Mouse (Mus musculus) lung, adult 2 months (tissue): ENCODE results near the gene Pitpnm3. TPM values are rescaled to one million over a fixed set of nuclear protein-coding genes. Genes with fewer than 3 reads are reported as not detected.

Experiments used
- DNase-seq: peaks from one replicate; pipeline ENCODE4 v3.0.0; 2022
- H3K4me1 ChIP-seq: fragments of 200-500 bp; 2 replicates; pipeline ENCODE4 v1.6.1; 2011; ENCODE audit warnings: low read length; ENCODE audit not compliant: control insufficient read depth, insufficient read depth
- H3K4me3 ChIP-seq: fragments of 200-500 bp; replicated peaks from 2 replicates; pipeline ENCODE3; 2011; ENCODE audit warnings: low read depth, mild to moderate bottlenecking, control low read depth, low read length; ENCODE audit errors: extremely low read depth
- CTCF ChIP-seq: fragments of 200-500 bp; IDR thresholded peaks from 2 replicates; pipeline ENCODE4 v1.5.1; 2011; ENCODE audit warnings: mild to moderate bottlenecking, low read length, control low read depth; ENCODE audit not compliant: insufficient read depth
- POLR2A ChIP-seq: fragments of 200-500 bp; IDR thresholded peaks from 2 replicates; pipeline ENCODE4 v1.6.1; 2011; ENCODE audit warnings: low read depth, mild to moderate bottlenecking, control low read depth, low read length, borderline replicate concordance; ENCODE audit errors: extremely low read depth
- WGBS: fragments of 180-500 bp; shearing (Covaris S2); methylation state at CpG from one replicate; pipeline ENCODE4 v1.1.7; 2018; 5-methylcytosine and 5-hydroxymethylcytosine counted together
- polyA plus RNA-seq: library from polyadenylated mRNA; depleted of rRNA; stranded (reverse); fragments of >200 nt; gene quantifications from 2 replicates; pipeline ENCODE4 v1.2.3, GENCODE M21; 2012

The Pitpnm3 gene
- polyA plus RNA-seq, 1 experiment: 30.0 TPM

- WGBS: 85% methylated on average over 4 of the region's 4 CpGs
- H3K4me3 ChIP-seq: no peak overlapping the region
- DNase-seq: no peak
- H3K4me1 ChIP-seq: no peaks in the 10 kb centered on the region
- no peak for TF ChIP-seq CTCF
These were observed 103.5 kb downstream of the Pitpnm3 start for GRCm38 (mm10) chr11:72032091-72032490.

GRCm38 (mm10) chr11:72031353-72031752 is 104.2 kb downstream of the Pitpnm3 start:
- DNase-seq: no peak
- WGBS: 89% methylated on average over 7 of the region's 7 CpGs
- Histone ChIP-seq H3K4me1 (no peaks in the 10 kb centered on the region), H3K4me3 (no peak overlapping the region)
- TF ChIP-seq CTCF: no peak
- TF ChIP-seq POLR2A: no peak

GRCm38 (mm10) chr11:72029143-72029542 is 106.4 kb downstream of the Pitpnm3 start:
- Histone ChIP-seq H3K4me1 (no peaks in the 10 kb centered on the region), H3K4me3 (no peak overlapping the region)
- TF ChIP-seq CTCF: peak; percentile 25; the same call in 1 of the 2 replicates
- TF ChIP-seq POLR2A: no peak
- 22% methylated on average over 23 of the region's 23 CpGs for WGBS
- no peak for DNase-seq

GRCm38 (mm10) chr11:72027836-72028235 is 107.7 kb downstream of the Pitpnm3 start:
- H3K4me3 ChIP-seq: no peak overlapping the region
- no peak for DNase-seq
- 78% methylated on average over 9 of the region's 9 CpGs for WGBS
- H3K4me1 ChIP-seq: no peaks in the 10 kb centered on the region
- TF ChIP-seq POLR2A (no peak), CTCF (no peak)

- H3K4me1 ChIP-seq: no peaks in the 10 kb centered on the region
- H3K4me3 ChIP-seq: no peak overlapping the region
- WGBS: 88% methylated on average over 9 of the region's 9 CpGs
- TF ChIP-seq POLR2A: no peak
- TF ChIP-seq CTCF: no peak
- DNase-seq: no peak
These were observed 109.1 kb downstream of the Pitpnm3 start for GRCm38 (mm10) chr11:72026516-72026915.

GRCm38 (mm10) chr11:72025843-72026242 is 109.7 kb downstream of the Pitpnm3 start:
- peak; percentile 12; the same call in 1 of the 2 replicates for TF ChIP-seq CTCF
- no peak for TF ChIP-seq POLR2A
- Histone ChIP-seq H3K4me3 (no peak overlapping the region), H3K4me1 (no peaks in the 10 kb centered on the region)
- DNase-seq: no peak
- WGBS: 33% methylated on average over 5 of the region's 5 CpGs

DNA sequence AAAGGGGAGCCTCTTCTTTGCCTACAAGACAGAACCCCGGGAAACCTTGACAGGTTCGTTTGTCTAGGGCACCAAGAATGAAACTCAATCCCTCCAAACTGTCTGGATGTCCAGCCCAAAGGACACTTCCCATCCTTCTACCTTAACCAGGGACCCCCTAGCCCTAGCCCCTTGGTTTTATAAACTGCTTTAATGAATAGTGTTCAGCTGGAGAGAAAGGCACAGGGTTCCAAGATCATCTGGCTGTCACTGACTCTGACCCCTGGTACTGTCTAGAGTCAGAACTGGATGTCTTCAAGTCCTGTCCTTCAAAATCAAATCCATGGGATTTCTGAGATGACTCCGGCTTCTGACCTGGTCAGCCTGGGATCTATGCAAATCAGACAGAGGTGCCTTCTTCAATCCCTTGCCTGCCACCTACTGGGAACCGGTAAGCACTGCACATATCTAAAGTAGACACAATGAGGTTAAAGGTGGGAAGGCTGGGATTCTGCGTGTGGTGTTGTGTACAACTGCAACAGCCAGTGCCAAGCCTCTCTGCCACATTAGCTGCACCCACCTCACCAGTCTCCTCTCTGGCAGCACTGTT is 111.3 kb downstream of the Pitpnm3 start:
- 10% methylated on average over 5 of the region's 5 CpGs for WGBS
- TF ChIP-seq POLR2A (no peak), CTCF (peak; percentile 74)
- Histone ChIP-seq H3K4me1 (no peaks in the 10 kb centered on the region), H3K4me3 (no peak overlapping the region)
- peak; percentile 58 for DNase-seq

DNA sequence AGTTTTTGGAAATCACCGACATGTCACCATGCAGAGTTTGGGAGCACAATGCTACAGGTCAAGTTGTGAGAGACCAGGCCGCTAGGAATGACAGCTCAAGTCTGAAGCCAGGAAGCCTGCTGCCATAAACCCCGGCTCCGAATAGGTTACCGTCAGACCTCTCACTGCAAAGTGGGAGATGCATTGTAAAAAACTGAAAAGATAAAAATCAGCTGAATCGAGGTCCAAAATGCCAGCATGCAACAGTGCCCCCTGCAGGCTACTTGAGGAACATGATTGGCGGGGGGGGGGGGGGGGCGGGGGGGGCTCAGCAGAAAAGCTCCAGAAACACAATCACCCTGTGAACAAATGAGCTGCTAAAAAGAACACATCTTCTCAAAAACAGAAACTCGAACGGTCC is 112.0 kb downstream of the Pitpnm3 start:
- H3K4me3 ChIP-seq: no peak overlapping the region
- no peaks in the 10 kb centered on the region for H3K4me1 ChIP-seq
- peak; percentile 22 for DNase-seq
- TF ChIP-seq POLR2A: no peak
- peak; percentile 27; the same call in 1 of the 2 replicates for TF ChIP-seq CTCF
- 25% methylated on average over 10 of the region's 10 CpGs for WGBS

GRCm38 (mm10) chr11:72022827-72023226 is 112.8 kb downstream of the Pitpnm3 start:
- WGBS: 70% methylated on average over 6 of the region's 6 CpGs
- TF ChIP-seq POLR2A (no peak), CTCF (no peak)
- Histone ChIP-seq H3K4me1 (no peaks in the 10 kb centered on the region), H3K4me3 (no peak overlapping the region)
- no peak for DNase-seq

DNA sequence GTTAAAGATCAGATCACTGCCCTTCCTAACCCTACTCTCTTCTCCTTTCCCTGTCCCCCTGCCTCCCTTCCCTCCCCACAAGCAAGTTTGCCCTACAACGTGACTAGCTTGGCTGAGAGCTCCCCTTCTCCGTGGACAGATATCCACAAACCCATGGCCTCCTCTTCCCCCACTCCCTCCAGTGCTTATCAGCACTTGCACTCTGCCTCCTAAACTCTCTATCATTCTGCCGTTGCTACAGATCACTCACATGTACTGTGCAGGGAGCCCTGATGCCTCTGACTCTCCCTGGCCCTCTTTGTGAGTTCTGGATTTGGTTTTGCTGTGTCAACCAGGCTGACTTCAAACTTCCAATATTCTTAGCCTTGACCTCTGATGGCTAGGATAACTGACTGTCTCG is 114.6 kb downstream of the Pitpnm3 start:
- TF ChIP-seq POLR2A (no peak), CTCF (no peak)
- no peaks in the 10 kb centered on the region for H3K4me1 ChIP-seq
- no peak overlapping the region for H3K4me3 ChIP-seq
- WGBS: 69% methylated on average over 4 of the region's 4 CpGs
- DNase-seq: no peak
